Mouse (Mus musculus) limb, embryonic 14.5 days (tissue): ENCODE data around the gene Aldh1a7. TPM values are rescaled to one million over a fixed set of nuclear protein-coding genes. Genes with fewer than 3 reads are reported as not detected.

ENCODE experiments used
- ATAC-seq: fragments of 200-750 bp; cut with Nextera tagmentation; 2 replicates; pipeline ENCODE4 v1.8.0; 2017; ENCODE audit warnings: low read depth, moderate number of reproducible peaks, moderate TSS enrichment; ENCODE audit not compliant: low FRiP score
- DNase-seq: peaks from one replicate; pipeline ENCODE4 v3.0.0-alpha.2; 2015; ENCODE audit warnings: low spot score
- H3K27ac ChIP-seq: fragments of 300-500 bp; sonication (generic); replicated peaks from 2 replicates; pipeline ENCODE4 v1.5.1; 2014; ENCODE audit warnings: low read depth, mild to moderate bottlenecking, low read length, moderate library complexity, mixed read lengths
- H3K27me3 ChIP-seq: fragments of 300-500 bp; sonication (generic); 2 replicates; pipeline ENCODE4 v1.6.1; 2014; ENCODE audit warnings: low read length, mixed read lengths; ENCODE audit not compliant: control insufficient read depth, insufficient read depth
- H3K36me3 ChIP-seq: fragments of 300-500 bp; sonication (generic); 2 replicates; pipeline ENCODE4 v1.6.1; 2014; ENCODE audit warnings: mild to moderate bottlenecking, low read length, moderate library complexity, mixed read lengths; ENCODE audit not compliant: control insufficient read depth, insufficient read depth
- H3K4me1 ChIP-seq: fragments of 300-500 bp; sonication (generic); 2 replicates; pipeline ENCODE4 v1.6.1; 2014; ENCODE audit warnings: antibody characterized with exemption, low read length, mixed read lengths; ENCODE audit not compliant: control insufficient read depth, insufficient read depth
- H3K4me2 ChIP-seq: fragments of 300-500 bp; sonication (generic); replicated peaks from 2 replicates; pipeline ENCODE4 v1.6.1; 2014; ENCODE audit warnings: low read depth, mild to moderate bottlenecking, low read length, moderate library complexity; ENCODE audit not compliant: severe bottlenecking
- H3K4me3 ChIP-seq: fragments of 300-500 bp; sonication (generic); replicated peaks from 2 replicates; pipeline ENCODE4 v1.5.1; 2014; ENCODE audit warnings: low read length
- H3K9ac ChIP-seq: fragments of 300-500 bp; sonication (generic); 2 replicates; pipeline ENCODE4 v1.6.1; 2014; ENCODE audit warnings: mild to moderate bottlenecking, low read depth, low read length, moderate library complexity; ENCODE audit not compliant: severe bottlenecking
- H3K9me3 ChIP-seq: fragments of 300-500 bp; sonication (generic); 2 replicates; pipeline ENCODE4 v1.6.1; 2016; ENCODE audit warnings: low read length; ENCODE audit not compliant: control insufficient read depth
- POLR2A ChIP-seq: fragments of 200-500 bp; IDR thresholded peaks from 2 replicates; pipeline ENCODE4 v1.8.0; 2012; ENCODE audit warnings: inconsistent platforms, mild to moderate bottlenecking, moderate library complexity, borderline replicate concordance; ENCODE audit not compliant: insufficient read depth, insufficient read length; ENCODE audit errors: extremely low read depth
- WGBS: fragments of 180-500 bp; shearing (Covaris S2); extraction: QIAGEN DNeasy Blood & Tissue Kit; methylation state at CpG from one replicate; pipeline ENCODE4 v1.1.7; 2014; 5-methylcytosine and 5-hydroxymethylcytosine counted together
- polyA plus RNA-seq, 2 experiments: library from polyadenylated mRNA; depleted of rRNA in 1 of 2; stranded (reverse) in 1 of 2; unstranded in 1 of 2; fragments of >200 nt; fragmentation: Nextera tagmentation in 1 of 2; extraction: Ambion mirVana in 1 of 2; gene quantifications; 2 replicates each; pipeline versions ENCODE4 v1.2.1 to v1.2.3; 2012 to 2014

The Aldh1a7 gene
- polyA plus RNA-seq, 2 experiments = 3.3 to 5.2 TPM

GRCm38 (mm10) chr19:20715093-20715492 is 12.3 kb downstream of the Aldh1a7 start:
- WGBS = 87% methylated on average over 1 of the region's 1 CpGs

DNA sequence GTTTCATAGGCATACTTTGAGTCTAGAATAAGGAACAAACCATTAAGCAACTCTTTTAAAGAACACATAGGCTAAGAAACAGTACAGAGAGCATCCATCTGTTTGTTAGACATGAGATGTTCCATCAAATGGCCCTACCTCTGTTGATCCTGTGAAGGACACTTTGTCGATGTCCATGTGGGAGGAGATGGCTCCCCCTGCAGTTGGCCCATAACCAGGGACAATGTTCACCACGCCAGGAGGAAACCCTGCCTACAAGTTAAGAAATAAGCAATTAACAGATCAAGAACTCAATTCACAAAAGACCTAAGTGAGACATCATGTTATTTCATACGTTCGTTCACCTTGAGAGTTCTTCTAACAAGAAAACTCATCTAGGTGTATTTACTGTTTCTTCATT is 12.8 kb downstream of the Aldh1a7 start:
- Histone ChIP-seq H3K9me3 (no peaks in the 10 kb centered on the region), H3K36me3 (no peaks in the 10 kb centered on the region), H3K27ac (no peak overlapping the region), H3K9ac (no peak overlapping the region), H3K4me2 (no peak overlapping the region), H3K4me1 (no peaks in the 10 kb centered on the region), H3K27me3 (no peaks in the 10 kb centered on the region), H3K4me3 (no peak overlapping the region)
- no peak for DNase-seq
- ATAC-seq = no peak
- WGBS = 82% methylated on average over 4 of the region's 4 CpGs
- TF ChIP-seq POLR2A = no peak

More at GRCm38 (mm10) chr19:20715093-20715492, 12.3 kb downstream of the Aldh1a7 start:
- TF ChIP-seq POLR2A = no peak
- ATAC-seq = no peak
- Histone ChIP-seq H3K36me3 (no peaks in the 10 kb centered on the region), H3K4me3 (no peak overlapping the region), H3K27me3 (no peaks in the 10 kb centered on the region), H3K4me2 (no peak overlapping the region), H3K27ac (no peak overlapping the region), H3K9me3 (no peaks in the 10 kb centered on the region), H3K9ac (no peak overlapping the region), H3K4me1 (no peaks in the 10 kb centered on the region)
- no peak for DNase-seq

- Histone ChIP-seq H3K9ac (no peak overlapping the region), H3K9me3 (no peaks in the 10 kb centered on the region), H3K36me3 (no peaks in the 10 kb centered on the region), H3K27ac (no peak overlapping the region), H3K4me3 (no peak overlapping the region), H3K4me1 (no peaks in the 10 kb centered on the region), H3K27me3 (no peaks in the 10 kb centered on the region), H3K4me2 (no peak overlapping the region)
- no peak for DNase-seq
- ATAC-seq = no peak
- TF ChIP-seq POLR2A = no peak
These were observed 20.2 kb downstream of the Aldh1a7 start for GRCm38 (mm10) chr19:20707159-20707558.

DNA sequence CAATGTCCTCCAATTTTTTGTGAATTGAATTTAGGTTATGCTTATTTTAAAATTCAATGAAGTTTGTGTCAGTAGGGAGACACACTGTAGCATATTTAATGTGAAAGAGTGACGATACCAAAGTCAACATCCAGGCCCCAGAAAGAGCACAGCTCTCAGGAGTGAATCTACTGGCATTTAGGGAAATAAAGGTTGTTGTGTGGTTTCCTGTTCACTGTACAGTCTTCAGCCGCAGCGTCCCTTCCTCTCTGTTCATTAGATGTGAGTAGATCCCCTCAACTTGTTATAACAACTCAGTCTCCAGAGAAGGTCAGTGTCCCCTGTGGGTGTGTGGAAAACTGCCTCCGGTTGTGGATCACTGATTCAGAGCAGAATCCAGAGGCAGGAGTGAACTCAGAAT is 20.6 kb downstream of the Aldh1a7 start:
- 86% methylated on average over 4 of the region's 4 CpGs for WGBS
- H3K36me3 ChIP-seq = no peaks in the 10 kb centered on the region
- no peaks in the 10 kb centered on the region for H3K27me3 ChIP-seq
- no peaks in the 10 kb centered on the region for H3K4me1 ChIP-seq
- no peak overlapping the region for H3K9ac ChIP-seq
- no peak for DNase-seq
- no peak for ATAC-seq
- no peak for TF ChIP-seq POLR2A
- no peaks in the 10 kb centered on the region for H3K9me3 ChIP-seq
- H3K4me2 ChIP-seq = no peak overlapping the region
- no peak overlapping the region for H3K27ac ChIP-seq
- no peak overlapping the region for H3K4me3 ChIP-seq

DNA sequence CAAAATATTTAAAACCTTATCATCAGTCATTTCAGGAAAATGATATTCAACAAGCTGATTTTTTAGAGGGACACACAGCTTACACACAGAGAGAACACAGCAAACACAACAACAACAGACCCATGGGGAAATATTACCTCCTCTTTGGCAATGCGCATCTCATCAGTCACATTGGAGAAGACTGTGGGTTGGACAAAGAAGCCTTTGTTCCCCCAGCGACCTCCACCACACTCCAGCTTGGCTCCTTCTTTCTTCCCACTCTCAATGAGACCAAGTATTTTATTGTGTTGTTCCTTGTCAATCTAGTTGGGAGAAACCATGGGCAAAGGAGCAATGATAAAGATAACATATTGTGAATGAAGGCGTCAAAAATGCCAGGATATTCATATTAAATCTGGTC is 25.3 kb downstream of the Aldh1a7 start:
- no peak for DNase-seq
- Histone ChIP-seq H3K4me2 (no peak overlapping the region), H3K27me3 (no peaks in the 10 kb centered on the region), H3K27ac (no peak overlapping the region), H3K9ac (no peak overlapping the region), H3K4me1 (no peaks in the 10 kb centered on the region), H3K36me3 (no peaks in the 10 kb centered on the region), H3K4me3 (no peak overlapping the region), H3K9me3 (no peaks in the 10 kb centered on the region)
- ATAC-seq = no peak
- no peak for TF ChIP-seq POLR2A
- 72% methylated on average over 3 of the region's 3 CpGs for WGBS

DNA sequence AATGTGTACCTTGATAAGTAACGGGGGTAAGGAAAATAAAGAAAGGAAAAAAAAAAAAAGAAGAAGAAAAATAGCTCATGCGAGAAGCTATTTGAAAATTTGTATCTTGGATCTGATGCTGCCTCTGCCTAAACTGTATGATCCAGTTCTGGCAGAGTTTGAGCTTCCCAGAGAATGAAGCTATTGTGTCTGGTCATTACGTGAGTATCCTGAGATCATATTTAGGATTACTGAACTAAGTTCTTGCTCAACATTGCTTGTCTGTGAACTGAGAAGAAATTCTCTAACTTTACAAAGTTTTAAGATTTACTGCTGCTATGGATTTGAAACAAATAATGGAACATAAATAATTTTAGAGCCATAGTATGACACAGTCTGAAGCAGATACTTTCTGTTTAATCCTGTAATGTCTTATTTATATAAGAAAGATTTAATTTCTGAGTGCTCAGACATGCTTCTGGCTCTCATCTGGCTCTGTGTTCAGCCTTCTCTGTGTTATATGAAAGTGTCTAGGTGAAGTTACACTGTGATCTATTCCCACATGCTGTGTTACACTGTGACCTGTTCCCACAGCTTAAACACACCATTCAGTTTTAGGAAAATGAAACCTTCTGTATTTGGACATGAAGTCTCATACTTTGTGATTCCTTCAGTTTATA is 49.5 kb downstream of the Aldh1a7 start:
- Histone ChIP-seq H3K4me3 (no peak overlapping the region), H3K4me1 (no peaks in the 10 kb centered on the region), H3K9ac (no peak overlapping the region), H3K4me2 (no peak overlapping the region), H3K9me3 (no peaks in the 10 kb centered on the region), H3K27ac (no peak overlapping the region), H3K27me3 (no peaks in the 10 kb centered on the region), H3K36me3 (no peaks in the 10 kb centered on the region)
- no peak for TF ChIP-seq POLR2A
- DNase-seq = no peak
- no peak for ATAC-seq
- 88% methylated on average over 3 of the region's 3 CpGs for WGBS
